Mouse (Mus musculus) frontal cortex, adult (tissue): ENCODE results near the gene Atp5e.

Source experiments
- ATAC-seq: cut with Nextera tagmentation; 2 replicates; pipeline ENCODE4 v1.9.2; 2017; ENCODE audit warnings: mild to moderate bottlenecking, moderate library complexity, mixed read lengths; ENCODE audit not compliant: low TSS enrichment

Atp5e gene

DNA sequence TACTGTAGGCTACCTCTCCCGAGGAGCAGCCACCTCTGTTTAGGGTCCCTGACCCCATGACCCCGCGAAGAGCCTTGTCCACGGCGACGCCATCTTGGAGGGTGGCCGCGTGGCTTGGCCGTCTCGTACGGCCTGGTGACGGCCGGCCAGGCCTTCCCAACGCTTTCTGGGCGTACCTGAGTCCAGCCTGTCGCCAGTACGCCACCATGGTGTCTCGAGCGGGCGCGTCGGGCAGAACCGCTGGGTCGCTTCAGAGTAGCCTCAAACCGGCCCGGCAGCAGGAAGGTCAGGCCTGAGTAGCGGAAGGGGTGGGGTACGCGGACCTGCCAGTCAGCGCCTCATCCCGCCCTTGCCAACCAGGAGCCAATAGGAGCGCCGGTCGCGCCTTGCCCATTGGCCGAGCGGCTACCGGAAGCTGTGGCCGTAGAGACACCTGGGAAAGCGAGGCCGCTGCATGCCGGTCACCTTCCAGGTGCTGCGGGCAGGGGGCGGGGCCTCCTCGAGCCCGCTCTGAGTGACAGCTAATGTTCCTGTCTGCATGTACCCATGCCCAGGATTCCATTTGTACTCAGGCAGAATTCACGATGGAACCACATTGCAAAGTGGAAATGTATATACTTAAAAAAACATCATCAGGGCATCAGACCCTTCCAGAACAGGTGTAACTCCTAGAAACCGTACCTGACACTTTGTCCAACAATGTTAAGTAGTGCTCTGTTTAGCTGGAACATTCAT, at the start of gene Atp5e:
Gene Atp5e (minus strand): TSS at position 317 of the 735 bp plus-strand sequence.
- ATAC-seq: peak; percentile 100

DNA sequence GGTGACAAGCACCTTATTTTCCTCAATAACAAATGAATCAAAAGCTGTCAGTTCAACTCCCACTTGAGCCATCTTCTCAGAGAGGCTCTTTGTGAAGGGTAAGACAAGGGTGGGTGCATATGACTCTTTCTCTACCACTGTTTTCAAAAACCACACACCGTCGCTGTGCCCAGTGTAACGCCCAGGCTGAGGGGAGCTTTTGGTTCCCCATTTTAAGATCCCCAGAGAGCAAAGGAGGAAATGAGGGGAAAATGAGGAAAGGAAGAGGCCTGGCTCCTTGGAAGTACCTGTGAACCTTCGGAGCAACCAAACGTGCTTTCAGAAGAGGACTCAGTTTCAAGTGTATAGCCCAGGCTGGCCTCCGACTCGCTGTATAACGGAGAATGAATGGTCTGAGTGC, 45.9 kb upstream of the Atp5e start:
- no peak for ATAC-seq

DNA sequence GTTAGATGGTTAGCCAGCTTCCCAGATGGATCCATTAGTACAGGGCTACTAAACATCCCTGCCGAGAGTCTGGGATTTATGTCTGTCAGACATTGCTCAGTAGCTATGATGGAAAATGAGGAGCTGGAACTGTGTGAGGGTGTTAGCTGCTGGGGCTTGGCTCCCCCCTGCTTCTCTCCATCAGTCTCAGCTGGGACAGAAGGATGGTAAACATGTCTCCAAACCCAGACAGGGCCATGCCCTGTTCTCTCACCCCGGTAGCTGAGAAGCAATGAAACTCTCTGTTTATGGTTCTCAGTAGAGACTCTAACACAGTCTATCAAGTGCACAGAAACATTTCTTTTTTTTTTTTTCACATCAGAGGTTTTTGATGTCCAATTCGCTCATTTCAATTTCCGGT, 44.1 kb upstream of the Atp5e start:
- no peak for ATAC-seq

DNA sequence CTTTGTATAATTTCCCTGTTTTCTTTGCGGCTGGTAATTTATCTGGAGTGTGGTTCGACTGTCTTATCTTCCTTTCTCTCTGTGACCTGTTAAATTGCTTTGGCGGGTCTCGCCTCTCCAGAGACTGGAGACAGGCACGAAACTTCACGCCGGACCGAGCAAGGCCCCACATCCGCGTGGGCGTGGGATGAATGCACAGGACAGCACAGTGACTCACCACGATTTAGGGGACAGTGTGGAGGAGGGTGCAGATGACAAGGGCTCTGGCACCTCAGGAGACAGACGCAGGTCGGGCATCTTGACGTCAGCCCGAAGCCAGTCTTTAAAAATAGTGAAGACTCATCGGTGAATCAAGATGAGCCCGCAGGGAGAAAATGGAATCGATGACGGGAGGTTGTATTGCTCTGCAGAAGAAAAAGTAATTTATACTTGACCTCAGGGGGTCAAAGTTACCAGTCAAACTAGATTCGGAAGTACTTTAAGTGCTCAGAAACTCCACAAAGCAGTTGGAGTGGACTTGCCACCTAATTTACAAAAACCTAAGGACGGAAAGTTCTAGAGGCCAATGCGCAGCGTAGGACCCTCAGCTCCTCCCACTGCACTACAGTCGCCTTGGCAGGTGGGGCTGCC, 39.0 kb upstream of the Atp5e start:
- ATAC-seq: peak; percentile 64; the same call in 1 of the 2 replicates

DNA sequence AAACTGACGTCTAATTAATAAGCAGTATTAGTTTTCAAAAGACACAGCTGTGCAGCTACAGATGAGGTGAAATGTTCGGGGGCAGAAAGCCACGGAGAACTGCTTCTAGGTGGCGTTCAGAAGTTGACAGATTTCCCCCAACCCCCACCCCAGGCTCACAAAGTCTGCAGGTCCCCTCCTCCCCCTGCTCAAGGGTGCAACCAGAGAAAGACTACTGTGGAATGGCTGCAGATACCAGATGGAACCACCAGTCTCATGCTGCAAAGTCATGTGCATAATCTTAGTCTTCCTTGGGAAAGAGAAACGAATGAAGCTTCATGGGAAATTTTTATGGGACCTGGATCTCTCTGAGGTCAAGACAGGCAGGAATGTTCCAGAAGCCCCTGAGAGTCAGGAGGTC, 38.4 kb upstream of the Atp5e start:
- ATAC-seq: no peak

DNA sequence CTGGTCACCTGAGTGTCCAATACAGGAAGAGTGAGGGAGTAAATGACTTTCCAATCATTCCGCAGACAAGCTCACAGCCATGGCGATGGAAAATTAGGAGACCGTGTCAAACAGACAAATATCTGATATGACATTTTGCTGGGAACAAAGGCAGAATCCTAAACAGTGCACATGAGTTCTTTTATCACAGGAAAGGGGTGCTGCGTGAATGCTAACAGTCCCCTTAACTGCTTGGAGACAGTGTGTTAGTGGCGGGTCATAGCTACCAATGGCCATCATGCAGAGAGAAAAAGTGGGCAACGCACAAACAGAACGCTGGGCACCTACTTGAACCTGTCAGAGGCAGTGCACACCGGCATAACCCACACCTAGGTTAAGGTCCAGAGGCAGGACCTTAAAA, 37.6 kb upstream of the Atp5e start:
- ATAC-seq: no peak

DNA sequence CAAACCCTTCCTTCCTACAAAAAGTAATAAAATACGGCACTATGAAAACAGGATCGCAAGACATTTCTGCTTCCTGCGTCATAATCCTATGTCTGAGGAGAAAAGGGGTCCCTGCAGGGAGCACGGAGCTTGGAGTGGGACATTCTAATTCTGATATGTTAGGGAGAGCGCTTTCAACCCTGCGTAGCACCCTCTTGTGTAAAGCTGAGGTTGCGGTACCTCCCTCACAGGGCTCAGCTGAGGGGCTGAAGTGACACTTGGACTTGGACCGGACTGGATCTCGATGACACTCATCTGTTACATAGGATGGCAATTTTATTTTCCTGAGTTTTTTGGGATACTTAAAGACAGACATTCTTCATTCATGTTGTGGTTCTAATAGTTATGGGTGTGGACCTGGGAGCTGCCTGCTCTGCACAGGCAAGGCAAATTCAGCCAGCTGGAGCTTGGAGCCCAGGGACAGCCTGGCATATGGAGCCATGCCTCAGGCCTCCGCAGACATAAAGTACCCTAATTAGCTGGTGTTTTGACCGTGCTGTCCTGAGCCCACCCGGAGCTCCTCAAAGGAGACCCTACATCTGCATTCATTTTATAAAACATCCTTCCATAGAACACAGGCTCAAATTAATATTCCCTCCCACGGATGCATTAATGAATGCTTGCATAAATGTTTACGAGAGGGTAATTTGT, 37.1 kb upstream of the Atp5e start:
- ATAC-seq: no peak

DNA sequence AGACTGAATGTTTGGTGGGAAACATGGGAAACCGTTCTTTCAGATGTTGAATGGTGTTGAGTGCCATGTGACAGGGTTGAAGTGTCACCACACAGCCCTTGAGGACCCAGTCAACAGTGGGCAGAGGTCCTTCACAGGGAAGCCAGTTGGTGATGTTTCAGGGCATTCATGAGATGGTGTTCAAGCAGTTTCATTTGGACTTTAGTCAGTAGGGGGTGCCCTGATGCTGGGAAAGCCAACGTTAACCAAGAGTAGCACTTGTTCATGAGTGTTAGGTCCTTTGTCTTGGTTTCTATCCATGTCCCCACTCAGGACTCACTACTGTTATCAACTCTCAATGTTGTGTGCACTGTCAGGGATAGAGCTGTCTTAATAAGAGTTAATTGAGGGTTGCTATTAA, 29.0 kb upstream of the Atp5e start:
- ATAC-seq: peak; percentile 85

- ATAC-seq: no peak
Measured at GRCm38 (mm10) chr2:174487005-174487404, 23.1 kb upstream of the Atp5e start.

- ATAC-seq: no peak
Measured at GRCm38 (mm10) chr2:174478746-174479145, 14.8 kb upstream of the Atp5e start.

- no peak for ATAC-seq
Measured at GRCm38 (mm10) chr2:174477543-174478319, 13.8 kb upstream of the Atp5e start.

DNA sequence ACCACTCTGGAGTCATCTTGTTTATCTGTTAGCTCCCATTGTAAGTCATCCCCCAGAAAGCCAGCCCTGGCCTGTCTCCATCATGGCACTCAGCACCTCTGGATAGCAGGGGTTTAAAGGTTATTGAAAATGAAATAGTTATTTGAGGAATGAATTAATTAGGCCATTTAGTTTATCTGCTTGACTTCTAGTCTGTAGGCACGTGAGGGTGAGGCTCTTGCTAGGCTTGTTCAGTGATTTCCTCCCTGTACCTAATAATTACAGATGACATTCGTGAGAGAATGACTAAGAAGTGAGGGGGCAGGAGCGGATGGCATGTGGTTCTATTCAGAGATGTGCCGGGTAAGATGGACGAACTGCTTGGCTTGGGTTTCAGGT, 9.6 kb upstream of the Atp5e start:
- ATAC-seq: no peak

- peak; percentile 100 for ATAC-seq
Measured at GRCm38 (mm10) chr2:174472818-174473549, 9.1 kb upstream of the Atp5e start, which contains the start of gene Prelid3b. TSS of gene Prelid3b (minus strand) at chr2:174473081.

GRCm38 (mm10) chr2:174472407-174472806, 8.5 kb upstream of the Atp5e start:
- 0 out of 2 replicates have a peak, but pooled peaks have one; percentile 0 for ATAC-seq

DNA sequence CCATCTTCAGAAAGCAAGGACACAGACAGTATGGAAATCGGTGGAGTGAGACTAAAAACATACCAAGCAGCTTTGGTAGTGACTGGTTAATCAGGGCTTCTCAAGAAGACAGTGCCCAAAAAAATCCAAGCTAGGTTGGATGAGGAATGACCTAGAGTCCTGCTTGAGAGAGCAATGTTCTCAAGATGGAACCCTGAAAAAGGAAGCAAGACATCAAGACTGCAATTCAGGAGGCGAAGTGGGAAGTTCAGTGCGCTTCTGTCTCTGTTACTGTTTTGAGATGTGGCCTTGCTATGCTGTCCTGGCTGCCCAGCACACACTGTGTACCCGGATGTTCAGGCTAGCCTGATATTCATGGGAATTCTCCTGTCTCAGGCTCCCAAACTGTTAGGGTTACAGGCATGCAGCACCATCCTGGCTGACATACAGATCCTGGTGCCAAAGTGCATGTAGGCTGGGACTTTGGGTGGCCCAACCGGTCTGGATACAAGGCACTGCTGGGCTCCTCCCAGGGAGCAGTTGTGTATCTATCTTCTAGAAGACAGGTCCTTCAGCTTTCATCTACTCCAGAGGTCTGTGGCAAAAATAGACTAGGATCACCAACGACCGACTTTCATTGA, 7.0 kb upstream of the Atp5e start:
- ATAC-seq: no peak

DNA sequence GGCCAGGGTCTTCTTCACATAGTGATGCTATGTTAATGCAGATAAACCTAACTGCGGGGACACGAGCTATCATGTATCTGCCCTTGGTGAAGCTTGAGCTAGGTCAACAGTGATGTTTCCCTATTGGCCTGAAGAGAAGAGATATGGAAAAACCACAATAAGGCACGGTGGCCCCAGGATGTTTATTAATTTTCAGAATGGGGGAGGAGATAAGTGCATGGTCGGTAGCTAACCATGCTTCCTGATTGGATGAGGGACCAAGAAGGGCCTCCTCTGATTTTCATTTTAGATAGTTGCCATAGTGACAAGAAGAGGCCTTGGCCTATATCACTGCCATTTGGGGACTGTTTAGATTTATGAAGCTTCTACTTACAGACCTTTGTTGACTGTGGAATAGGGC, 6.4 kb upstream of the Atp5e start:
- ATAC-seq: no peak

- peak; percentile 21; the same call in 1 of the 2 replicates for ATAC-seq
Measured at GRCm38 (mm10) chr2:174463370-174463769, 535 bp downstream of the Atp5e start.

- no peak for ATAC-seq
Measured at GRCm38 (mm10) chr2:174459365-174459764, 4.5 kb downstream of the Atp5e start.

DNA sequence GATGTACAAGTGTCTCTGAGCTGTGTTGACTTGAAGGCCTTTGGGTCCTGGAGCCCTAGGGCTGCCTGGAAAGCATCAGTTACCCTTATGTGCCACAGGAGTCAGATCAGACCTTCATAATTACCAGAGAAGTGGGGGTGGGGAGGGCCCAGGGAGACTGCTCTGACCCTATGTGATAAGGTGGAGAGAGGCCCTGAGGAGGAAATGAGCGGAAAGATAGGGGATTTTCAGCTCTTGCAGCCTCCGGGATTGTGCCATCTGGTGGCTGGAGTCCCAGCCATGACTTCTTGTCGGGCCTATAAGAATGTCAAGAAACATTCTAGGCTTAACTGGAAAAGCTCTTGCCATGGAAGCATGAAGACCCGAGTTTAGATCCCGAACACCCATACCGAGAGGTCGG, 10.2 kb downstream of the Atp5e start:
- ATAC-seq: no peak

DNA sequence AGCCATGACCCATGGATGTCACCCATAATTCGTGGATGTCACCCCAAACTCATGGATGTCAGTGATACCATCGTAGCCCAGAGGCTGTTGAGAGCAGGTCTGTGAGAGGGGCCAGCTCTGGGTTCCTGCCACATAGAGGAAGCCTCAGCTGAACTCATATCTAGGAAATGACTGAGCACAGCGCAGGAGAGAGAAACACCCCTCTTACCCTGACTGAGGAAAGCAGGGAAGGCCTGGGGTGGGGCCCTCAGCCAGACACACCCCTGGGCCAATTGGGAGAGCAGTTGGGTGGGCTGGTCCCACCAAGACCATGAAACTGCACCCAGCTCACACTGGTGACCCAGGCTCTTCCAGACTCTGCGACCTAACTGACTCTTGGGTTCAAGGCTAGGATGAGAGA, 13.6 kb downstream of the Atp5e start, which contains the start of gene Tubb1:
Gene Tubb1 (plus strand): TSS at position 343 of the 400 bp plus-strand sequence.
- ATAC-seq: no peak

- ATAC-seq: no peak
Measured at GRCm38 (mm10) chr2:174448405-174448804, 15.5 kb downstream of the Atp5e start.
